Mouse (Mus musculus) embryonic fibroblast, embryonic 13.5 days (primary cell): ENCODE data around the gene Ints13.

Experiments
- CTCF ChIP-seq: IDR thresholded peaks from 2 replicates; pipeline ENCODE4 v1.5.1; 2011; ENCODE audit warnings: mild to moderate bottlenecking, control low read depth, low read length, moderate library complexity, borderline replicate concordance; ENCODE audit not compliant: insufficient read depth
- POLR2A ChIP-seq: IDR thresholded peaks from 2 replicates; pipeline ENCODE4 v1.6.1; 2011; ENCODE audit warnings: low read depth, mild to moderate bottlenecking, control low read depth, low read length, moderate library complexity

- 0 out of 2 replicates have a peak, but pooled peaks have one; percentile 11 for TF ChIP-seq CTCF
- peak; percentile 86 for TF ChIP-seq POLR2A
Observed at GRCm38 (mm10) chr6:146501866-146502804, 75.5 kb downstream of the Ints13 start, which contains the start of gene Itpr2.
